Mouse (Mus musculus) liver (tissue): Measurements from ENCODE around the gene Mdm2.
"Not testable (repeated sequence)": the region's sequence is repeated elsewhere in the genome, so short reads cannot be mapped to it uniquely, and the experiment has no call there.

ENCODE experiments used
- DNase-seq: peaks from one replicate; pipeline ENCODE4 v3.0.0-alpha.2; 2020; ENCODE audit warnings: mixed read lengths

Gene Mdm2

GRCm38 (mm10) chr10:117710604-117711141 lies at the start of gene Mdm2:
TSS of gene Mdm2 (minus strand) at chr10:117710758.
- DNase-seq: peak; percentile 98

GRCm38 (mm10) chr10:117759844-117760630 lies 49.5 kb upstream of the Mdm2 start:
- no peak for DNase-seq

GRCm38 (mm10) chr10:117758749-117759727 lies 48.5 kb upstream of the Mdm2 start:
- DNase-seq: no peak

- DNase-seq: not testable (repeated sequence)
Measured at GRCm38 (mm10) chr10:117758344-117758743, 47.8 kb upstream of the Mdm2 start.

- no peak for DNase-seq
Measured at GRCm38 (mm10) chr10:117757796-117758342, 47.3 kb upstream of the Mdm2 start.

GRCm38 (mm10) chr10:117757259-117757658 lies 46.7 kb upstream of the Mdm2 start:
- DNase-seq: no peak

GRCm38 (mm10) chr10:117756784-117757183 lies 46.2 kb upstream of the Mdm2 start:
- DNase-seq: no peak

- DNase-seq: no peak
Measured at GRCm38 (mm10) chr10:117755799-117756467, 45.4 kb upstream of the Mdm2 start.

GRCm38 (mm10) chr10:117755086-117755798 lies 44.7 kb upstream of the Mdm2 start:
- no peak for DNase-seq

GRCm38 (mm10) chr10:117754609-117754940 lies 44.0 kb upstream of the Mdm2 start:
- DNase-seq: no peak

GRCm38 (mm10) chr10:117753711-117754608 lies 43.4 kb upstream of the Mdm2 start:
- no peak for DNase-seq

- DNase-seq: no peak
Measured at GRCm38 (mm10) chr10:117752851-117753647, 42.5 kb upstream of the Mdm2 start.

- DNase-seq: no peak
Measured at GRCm38 (mm10) chr10:117752304-117752821, 41.8 kb upstream of the Mdm2 start.

- DNase-seq: no peak
Measured at GRCm38 (mm10) chr10:117751744-117752143, 41.2 kb upstream of the Mdm2 start.

GRCm38 (mm10) chr10:117751282-117751610 lies 40.7 kb upstream of the Mdm2 start:
- DNase-seq: no peak

GRCm38 (mm10) chr10:117750529-117751281 lies 40.1 kb upstream of the Mdm2 start:
- no peak for DNase-seq

GRCm38 (mm10) chr10:117749787-117750343 lies 39.3 kb upstream of the Mdm2 start:
- DNase-seq: no peak

GRCm38 (mm10) chr10:117749050-117749686 lies 38.6 kb upstream of the Mdm2 start:
- DNase-seq: no peak
